Mouse (Mus musculus) adrenal gland, adult 18-20 months (tissue): ENCODE data around the gene Il4i1. TPM values are rescaled to one million over a fixed set of nuclear protein-coding genes. Genes with fewer than 3 reads are reported as not detected.

Source experiments
- DNase-seq, 2 experiments: peaks; one replicate each; pipeline ENCODE4 v3.0.0; 2021 to 2022; ENCODE audit warnings: low spot score in 2 of 2
- long read RNA-seq, 2 experiments: library from polyadenylated mRNA; stranded (forward); transcript quantifications; one replicate each; pipeline ENCODE4 v2.0.0; 2021
- total RNA-seq, 2 experiments: library from RNA; stranded (reverse); gene quantifications; 1 replicate in 1 of 2; 2 replicates in 1 of 2; pipeline ENCODE4 v1.2.3; 2021

The Il4i1 gene
- total RNA-seq, result 1 to 10 TPM; 1.6 to 2.6 TPM
- long read RNA-seq, experiment 1, partial matches to known transcripts, result 0 of 4 reads
- long read RNA-seq, experiment 1, other reads (novel, unspliced or antisense), result 4 of 4 reads
- long read RNA-seq, experiment 2, partial matches to known transcripts, result 0 of 33 reads
- long read RNA-seq, experiment 2, other reads (novel, unspliced or antisense), result 32 of 33 reads

GRCm38 (mm10) chr7:44815721-44816469, at the start of gene Il4i1, which contains the start of gene Nup62:
Gene Il4i1, plus strand, starts transcription at chr7:44816387.
Gene Nup62, plus strand, starts transcription at chr7:44816088.
- peak; percentile 98 to 99 for DNase-seq

DNA sequence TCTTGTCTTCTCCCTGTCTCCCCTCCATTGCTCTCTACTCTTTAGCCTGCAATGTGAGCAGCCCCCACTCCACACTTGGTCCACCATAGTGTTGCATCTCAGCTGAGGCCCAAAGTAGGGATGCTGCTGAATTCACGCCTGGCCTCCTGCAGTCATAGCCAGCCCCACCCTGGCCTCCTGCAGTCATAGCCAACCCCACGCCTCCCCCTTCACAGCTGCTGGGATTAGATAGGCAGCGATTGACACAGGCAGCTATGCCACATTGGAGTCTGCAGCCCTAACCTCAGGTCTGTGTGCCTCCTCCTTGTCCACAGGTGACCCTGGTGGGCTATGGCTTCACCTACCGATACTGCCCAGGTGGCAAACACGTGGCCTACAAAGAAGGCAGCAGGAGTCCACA, 48.1 kb upstream of the Il4i1 start:
- no peak for DNase-seq

GRCm38 (mm10) chr7:44770046-44770578, 46.1 kb upstream of the Il4i1 start:
- DNase-seq, result peak; percentile 56 to 62

- no peak for DNase-seq
Measured at GRCm38 (mm10) chr7:44772591-44773204, 43.5 kb upstream of the Il4i1 start.

- DNase-seq, result no peak
Measured at GRCm38 (mm10) chr7:44776849-44777498, 39.2 kb upstream of the Il4i1 start.

DNA sequence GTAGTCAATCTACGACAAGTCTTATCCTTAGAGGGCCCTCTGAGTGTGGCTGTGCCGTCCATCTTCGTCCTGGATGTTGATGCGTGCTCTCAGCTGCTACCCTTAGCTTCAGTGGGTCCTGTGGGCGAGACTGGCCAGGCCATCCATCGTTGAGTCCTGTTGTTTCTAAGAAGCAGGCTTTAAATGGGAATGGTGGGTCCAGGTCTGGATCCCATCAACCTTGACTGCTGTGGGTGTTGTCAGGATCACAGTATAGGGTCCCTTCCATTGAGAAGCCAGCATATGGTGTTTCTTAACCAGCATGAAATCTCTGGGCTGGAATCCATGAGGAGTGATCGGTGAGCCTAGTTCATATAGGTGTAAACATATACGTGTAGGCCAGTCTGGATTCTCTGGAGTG, 36.1 kb upstream of the Il4i1 start:
- no peak for DNase-seq

DNA sequence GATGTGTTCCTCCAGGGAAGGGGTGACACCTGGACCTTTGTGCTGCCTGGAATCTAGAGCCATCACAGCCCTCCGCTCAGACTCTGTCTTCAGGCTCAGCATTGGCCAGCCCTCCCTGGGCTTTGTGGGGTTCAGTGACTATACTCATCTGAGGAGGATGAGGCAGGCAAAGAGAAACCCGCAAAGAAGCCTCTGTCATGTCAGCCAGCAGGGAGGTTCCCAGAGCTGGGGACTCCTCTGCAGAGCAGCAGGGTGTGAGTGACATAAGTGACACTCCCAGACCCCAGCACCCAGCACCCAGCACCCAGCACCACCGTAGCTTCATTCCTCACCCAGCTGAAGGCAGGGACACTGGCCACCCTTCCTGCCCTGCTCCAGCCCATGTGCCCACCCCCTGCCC, 26.7 kb upstream of the Il4i1 start:
- peak in 1 of 2 experiments; percentile 8 for DNase-seq

DNA sequence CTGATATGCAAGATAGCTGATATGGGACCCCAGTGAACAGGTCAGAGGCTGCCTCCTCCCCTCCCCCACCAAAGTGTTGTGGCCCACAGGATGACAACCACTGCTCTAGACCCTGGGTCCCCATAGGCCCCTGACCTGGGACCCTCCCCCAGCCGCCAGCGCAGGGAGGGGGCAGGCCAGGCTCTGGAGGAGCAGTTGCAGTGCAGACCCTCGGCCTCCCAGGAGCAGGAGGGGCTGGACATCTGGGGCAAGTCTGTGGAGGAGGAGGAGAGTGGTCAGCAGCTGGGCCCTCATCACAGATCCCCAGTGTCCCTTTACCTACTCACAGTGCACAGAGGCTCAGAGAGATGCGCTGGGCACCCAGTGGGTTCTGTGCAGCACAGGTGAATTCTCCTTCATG, 26.1 kb upstream of the Il4i1 start:
- DNase-seq, result peak in 1 of 2 experiments; percentile 14

GRCm38 (mm10) chr7:44792781-44793180, 23.4 kb upstream of the Il4i1 start:
- peak in 1 of 2 experiments; percentile 5 for DNase-seq

GRCm38 (mm10) chr7:44808927-44809326, 7.3 kb upstream of the Il4i1 start:
- no peak for DNase-seq

GRCm38 (mm10) chr7:44809466-44809865, 6.7 kb upstream of the Il4i1 start:
- DNase-seq, result peak in 1 of 2 experiments; percentile 12

DNA sequence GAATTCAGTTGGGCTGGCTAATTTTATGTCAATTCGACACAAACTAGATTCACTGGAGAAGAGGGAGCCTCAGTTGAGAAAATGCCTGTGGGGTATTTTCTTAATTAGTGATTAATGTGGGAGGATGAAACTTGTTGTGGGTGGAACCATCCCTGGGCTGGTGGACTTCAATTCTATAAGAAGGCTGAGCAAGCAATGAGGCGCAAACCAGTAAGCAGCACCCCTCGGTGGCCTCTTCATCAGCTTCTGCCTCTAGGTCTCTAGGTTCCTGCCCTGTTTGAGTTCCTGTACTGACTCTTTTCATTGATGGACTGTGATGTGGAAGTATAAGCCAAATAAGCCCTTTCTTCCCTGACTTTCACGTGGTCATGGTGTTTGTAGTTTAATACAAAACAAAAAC, 5.8 kb upstream of the Il4i1 start:
- no peak for DNase-seq

- DNase-seq, result peak in 1 of 2 experiments; percentile 16
Measured at GRCm38 (mm10) chr7:44810819-44811557, 5.2 kb upstream of the Il4i1 start.

- peak in 1 of 2 experiments; percentile 17 for DNase-seq
Measured at GRCm38 (mm10) chr7:44812651-44813325, 3.4 kb upstream of the Il4i1 start.

GRCm38 (mm10) chr7:44813985-44814384, 2.2 kb upstream of the Il4i1 start:
- DNase-seq, result peak in 1 of 2 experiments; percentile 9

- peak in 1 of 2 experiments; percentile 15 for DNase-seq
Measured at GRCm38 (mm10) chr7:44814423-44814822, 1.8 kb upstream of the Il4i1 start.

DNA sequence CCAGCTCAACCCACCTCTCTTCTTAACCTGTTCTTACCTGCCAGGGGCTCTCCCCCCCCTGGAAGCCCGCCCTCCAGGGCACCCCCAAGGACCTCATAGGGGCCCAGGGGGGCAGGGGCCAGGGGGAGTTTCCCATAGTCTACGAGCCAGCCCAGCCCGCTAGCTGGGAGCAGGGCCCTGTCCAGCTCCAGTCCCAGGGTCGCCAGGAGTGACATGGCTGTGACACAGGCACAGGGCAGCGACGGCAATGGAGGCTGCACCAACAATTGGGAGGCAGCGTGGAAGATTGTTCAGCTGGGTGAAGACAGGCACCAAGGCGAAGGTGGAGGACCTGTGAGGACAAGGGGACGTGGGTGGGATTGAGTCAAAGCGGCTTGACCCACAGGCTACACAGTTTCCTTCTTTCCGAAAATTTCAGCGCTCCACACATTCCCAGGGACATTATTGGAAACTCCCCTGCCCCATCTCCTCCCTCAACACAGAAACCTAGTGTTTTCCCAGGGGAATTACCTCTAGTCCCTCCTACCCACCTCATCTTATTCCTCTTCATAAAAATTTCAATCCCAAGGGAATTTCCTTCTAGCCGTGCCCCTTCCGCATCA, 1.1 kb upstream of the Il4i1 start:
- peak; percentile 7 to 34 for DNase-seq

DNA sequence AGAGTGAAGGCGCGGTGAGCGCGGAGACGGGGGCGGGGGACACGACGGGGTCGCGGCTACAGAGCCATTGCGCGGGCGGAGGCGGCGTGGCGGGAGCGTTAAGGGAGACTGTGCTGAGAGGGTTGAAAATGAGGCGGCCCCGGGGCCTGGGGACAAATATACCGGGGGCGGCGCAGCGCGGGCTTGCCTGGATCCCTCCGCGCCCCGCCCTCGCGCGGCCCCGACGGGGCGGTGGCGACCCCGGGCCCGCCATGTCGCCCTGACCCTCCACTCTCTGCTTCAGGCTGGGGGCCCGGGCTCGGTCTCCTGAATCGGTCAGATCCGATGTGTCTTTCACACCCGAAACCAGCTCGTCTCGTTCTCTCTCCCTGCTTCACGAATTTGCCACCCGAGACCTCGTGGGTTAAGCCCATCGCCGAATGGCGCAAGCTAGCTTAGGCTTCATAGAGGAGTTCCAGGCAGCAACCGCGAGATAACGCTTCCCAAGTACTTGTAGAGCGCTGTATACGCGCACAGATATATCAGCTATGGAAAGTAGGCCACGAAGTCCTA, 359 bp downstream of the Il4i1 start, which contains the start of gene Atf5:
Gene Atf5 (minus strand): TSS at position 189 of the 552 bp plus-strand sequence.
- DNase-seq, result peak in 1 of 2 experiments; percentile 69

DNA sequence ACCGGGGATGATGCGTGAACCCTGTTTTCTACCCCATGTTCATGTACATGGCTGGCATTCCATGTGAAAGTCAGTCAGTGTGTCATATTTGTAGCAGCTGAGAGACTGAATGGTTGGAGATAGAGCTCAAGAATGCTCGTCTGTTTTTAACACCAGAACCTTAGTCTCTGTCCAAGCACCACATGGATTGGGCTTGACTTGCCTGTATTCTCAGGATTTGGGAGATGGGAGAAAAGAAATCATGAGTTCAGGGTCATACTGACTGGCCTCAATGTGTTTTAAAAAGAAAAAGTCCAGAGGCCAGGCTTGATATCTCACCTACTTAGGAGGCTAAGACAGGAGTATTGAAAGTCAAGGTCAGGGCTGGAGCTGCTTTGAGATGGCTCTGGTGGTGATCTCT, 1.3 kb downstream of the Il4i1 start:
- peak; percentile 4 to 12 for DNase-seq
